Mouse (Mus musculus) urinary bladder, postnatal 4 days (tissue): Measurements from ENCODE around the gene Tasp1.
"Not testable (repeated sequence)": the region's sequence is repeated elsewhere in the genome, so short reads cannot be mapped to it uniquely, and the experiment has no call there.

ENCODE experiments used
- DNase-seq, 2 experiments: peaks; one replicate each; pipeline ENCODE4 v3.0.0; 2021 to 2022; ENCODE audit warnings: low spot score in 2 of 2

The Tasp1 gene

GRCm38 (mm10) chr2:140066353-140067314 lies at the start of gene Tasp1:
TSS of gene Tasp1 (minus strand) at chr2:140066805.
- DNase-seq = peak; percentile 87 to 91

- no peak for DNase-seq
Measured at GRCm38 (mm10) chr2:140113851-140114250, 47.2 kb upstream of the Tasp1 start.

GRCm38 (mm10) chr2:140108945-140109344 lies 42.3 kb upstream of the Tasp1 start:
- DNase-seq = no peak

- DNase-seq = no peak
Measured at GRCm38 (mm10) chr2:140107641-140108040, 41.0 kb upstream of the Tasp1 start.

- no peak for DNase-seq
Measured at GRCm38 (mm10) chr2:140104951-140105350, 38.3 kb upstream of the Tasp1 start.

GRCm38 (mm10) chr2:140100551-140101474 lies 34.2 kb upstream of the Tasp1 start:
- no peak for DNase-seq

- DNase-seq = no peak
Measured at GRCm38 (mm10) chr2:140099971-140100370, 33.4 kb upstream of the Tasp1 start.

- DNase-seq = no peak
Measured at GRCm38 (mm10) chr2:140097131-140097591, 30.6 kb upstream of the Tasp1 start.

GRCm38 (mm10) chr2:140096034-140096433 lies 29.4 kb upstream of the Tasp1 start:
- no peak for DNase-seq

GRCm38 (mm10) chr2:140093433-140093832 lies 26.8 kb upstream of the Tasp1 start:
- no peak for DNase-seq

- DNase-seq = no peak
Measured at GRCm38 (mm10) chr2:140084245-140084644, 17.6 kb upstream of the Tasp1 start.

- no peak for DNase-seq
Measured at GRCm38 (mm10) chr2:140080747-140081577, 14.4 kb upstream of the Tasp1 start.

- DNase-seq = not testable (repeated sequence)
Measured at GRCm38 (mm10) chr2:140079284-140079683, 12.7 kb upstream of the Tasp1 start.

- DNase-seq = no peak
Measured at GRCm38 (mm10) chr2:140078600-140079280, 12.1 kb upstream of the Tasp1 start.

- DNase-seq = no peak
Measured at GRCm38 (mm10) chr2:140077476-140077875, 10.9 kb upstream of the Tasp1 start.

GRCm38 (mm10) chr2:140075150-140075549 lies 8.5 kb upstream of the Tasp1 start:
- no peak for DNase-seq

- no peak for DNase-seq
Measured at GRCm38 (mm10) chr2:140067516-140067915, 911 bp upstream of the Tasp1 start.

- DNase-seq = no peak
Measured at GRCm38 (mm10) chr2:140065676-140066075, 929 bp downstream of the Tasp1 start.

- DNase-seq = no peak
Measured at GRCm38 (mm10) chr2:140061481-140061880, 5.1 kb downstream of the Tasp1 start.

- DNase-seq = no peak
Measured at GRCm38 (mm10) chr2:140060092-140060867, 6.3 kb downstream of the Tasp1 start.
